Comparison of ENCODE assay signal across 8 mouse cellular contexts in genomic region chr15:27997917-27998316, GRCm38 (mm10). TPM values are rescaled to one million over a fixed set of nuclear protein-coding genes. Genes with fewer than 3 reads are reported as not detected.
DNase-seq lines count a peak whose midpoint lies in the region; ATAC-seq lines count a peak whose summit lies in the region.

No protein-coding gene starts in this region.

- no peaks in the 10 kb centered on the region; the same call in 1 of the 2 replicates for H3K36me3 ChIP-seq in heart, embryonic 14.5 days (ENCODE audit: control insufficient read depth, insufficient read depth, low read length)

- peak overlapping the region; percentile 34 to 82 for H3K27ac ChIP-seq in heart, embryonic 14.5 days (replicated peaks in 1 of 2; ENCODE audit: control insufficient read depth in 1 of 2, insufficient read depth in 1 of 2, low read depth in 2 of 2, low read length in 2 of 2)

- no peak for ATAC-seq in heart, embryonic 14.5 days (ENCODE audit: insufficient number of reproducible peaks, insufficient read depth, low FRiP score, low read depth)

- H3K9ac ChIP-seq in heart, embryonic 14.5 days (ENCODE audit: low read length): no peak overlapping the region

- 18% methylated on average over 8 of the region's 8 CpGs for WGBS in heart, embryonic 14.5 days

- H3K9me3 ChIP-seq in heart, embryonic 14.5 days (ENCODE audit: control insufficient read depth, low read length): no peaks in the 10 kb centered on the region

- H3K4me1 ChIP-seq in heart, embryonic 14.5 days (ENCODE audit: control insufficient read depth in 2 of 2, insufficient read depth in 2 of 2, low read length in 2 of 2): peaks cover 51 to 82% of the 10 kb centered on the region in 2 experiments

- H3K4me2 ChIP-seq in heart, embryonic 14.5 days (ENCODE audit: low read length): peak overlapping the region; percentile 48

- DNase-seq in heart, adult 9 months (ENCODE audit: low spot score in 2 of 2): no peak
- peak; percentile 42 for DNase-seq in 3T3-L1 (ENCODE audit: low read depth, low spot score)
- DNase-seq in cerebellum, adult 18-20 months: peak; percentile 55 to 58
- peak; percentile 27 for DNase-seq in kidney, postnatal 14 days
- no peak for DNase-seq in adrenal gland, postnatal 10 days
- DNase-seq in right cerebral cortex, postnatal 10 days (ENCODE audit: low spot score in 2 of 2): no peak
- DNase-seq in gastrocnemius, adult 8-10 months (ENCODE audit: low spot score in 2 of 2): no peak

- H3K4me3 ChIP-seq in heart, embryonic 14.5 days (ENCODE audit: control insufficient read depth in 1 of 2, insufficient read depth in 1 of 2, low read depth in 1 of 2, low read length in 2 of 2): no peak overlapping the region

- H3K27me3 ChIP-seq in heart, embryonic 14.5 days (ENCODE audit: control insufficient read depth, insufficient read depth, low read length): no peaks in the 10 kb centered on the region

RNA-seq across cellular contexts. Expression of gene Trio, which starts 27.7 kb away (rescaled TPM):
- 23.8 and 29.4 TPM in 2 replicates for polyA plus RNA-seq in heart, embryonic 14.5 days (2014; fragmentation: Nextera tagmentation; extraction: Ambion mirVana)
- total RNA-seq in adrenal gland, postnatal 10 days (2021): 10 to 100 TPM; 49.8 to 81.3 TPM
- total RNA-seq in gastrocnemius, adult 8-10 months (2022): 10 to 100 TPM; 24.6 to 29.0 (median 27.1) TPM

Comparison
In these comparisons a context has a peak if more than half of its experiments do, and no peak if none do; other contexts are left out.
1. DNase-seq: peak in 3T3-L1 (single experiment), cerebellum, adult 18-20 months (2 of 2) and kidney, postnatal 14 days (single experiment); none in heart, adult 9 months (0 of 2), adrenal gland, postnatal 10 days (single experiment), right cerebral cortex, postnatal 10 days (0 of 2) and gastrocnemius, adult 8-10 months (0 of 2).